Mouse (Mus musculus) hindbrain, embryonic 13.5 days (tissue): Measurements from ENCODE around the gene Islr2. TPM values are rescaled to one million over a fixed set of nuclear protein-coding genes. Genes with fewer than 3 reads are reported as not detected.
A peak's percentile ranks its signal among the peaks of the same experiment; 100 is the strongest.

Experiments
- ATAC-seq: fragments of 200-750 bp; cut with Nextera tagmentation; 2 replicates; pipeline ENCODE4 v1.8.0; 2017; ENCODE audit warnings: moderate TSS enrichment; ENCODE audit not compliant: low FRiP score
- H3K27ac ChIP-seq: fragments of 300-500 bp; sonication (generic); 2 replicates; pipeline ENCODE4 v1.5.1; 2015; ENCODE audit warnings: inconsistent platforms, mild to moderate bottlenecking, moderate library complexity
- H3K27me3 ChIP-seq: fragments of 300-500 bp; sonication (generic); 2 replicates; pipeline ENCODE4 v1.6.1; 2015; ENCODE audit warnings: mild to moderate bottlenecking, inconsistent platforms
- H3K36me3 ChIP-seq: fragments of 300-500 bp; sonication (generic); 2 replicates; pipeline ENCODE4 v1.6.1; 2015; ENCODE audit warnings: mild to moderate bottlenecking, inconsistent platforms
- H3K4me1 ChIP-seq: fragments of 300-500 bp; sonication (generic); replicated peaks from 2 replicates; pipeline ENCODE4 v1.6.1; 2015; ENCODE audit warnings: inconsistent platforms
- H3K4me2 ChIP-seq: fragments of 300-500 bp; sonication (generic); 2 replicates; pipeline ENCODE4 v1.6.1; 2015; ENCODE audit warnings: inconsistent platforms, mild to moderate bottlenecking, moderate library complexity
- H3K4me3 ChIP-seq: fragments of 300-500 bp; sonication (generic); 2 replicates; pipeline ENCODE4 v1.5.1; 2015; ENCODE audit warnings: mild to moderate bottlenecking, inconsistent platforms
- H3K9ac ChIP-seq: fragments of 300-500 bp; sonication (generic); 2 replicates; pipeline ENCODE4 v1.6.1; 2015; ENCODE audit warnings: mild to moderate bottlenecking, inconsistent platforms
- H3K9me3 ChIP-seq: fragments of 300-500 bp; sonication (generic); 2 replicates; pipeline ENCODE4 v1.6.1; 2016; ENCODE audit warnings: inconsistent platforms
- WGBS: fragments of 180-500 bp; shearing (Covaris S2); methylation state at CpG from one replicate; pipeline ENCODE4 v1.1.7; 2015; 5-methylcytosine and 5-hydroxymethylcytosine counted together
- polyA plus RNA-seq: library from polyadenylated mRNA; unstranded; fragments of >200 nt; fragmentation: Nextera tagmentation; extraction: Ambion mirVana; gene quantifications from 2 replicates; pipeline ENCODE4 v1.2.1, GENCODE M21; 2015

Gene Islr2
- polyA plus RNA-seq, 1 experiment from 2014 or later = 11.3 TPM

GRCm38 (mm10) chr9:58213865-58214264, 9.7 kb upstream of the Islr2 start:
- Histone ChIP-seq H3K36me3 (no peaks in the 10 kb centered on the region), H3K4me3 (no peak overlapping the region), H3K4me1 (peaks cover 11% of the 10 kb centered on the region), H3K9me3 (no peaks in the 10 kb centered on the region), H3K4me2 (no peak overlapping the region), H3K27me3 (0 out of 2 replicates have a peak, but pooled peaks cover 11% of the 10 kb centered on the region), H3K9ac (no peak overlapping the region), H3K27ac (peak overlapping the region; percentile 23; the same call in 1 of the 2 replicates)
- 28% methylated on average over 5 of the region's 5 CpGs for WGBS
- ATAC-seq = no peak

- Histone ChIP-seq H3K4me1 (peaks cover 11% of the 10 kb centered on the region), H3K9me3 (no peaks in the 10 kb centered on the region), H3K36me3 (no peaks in the 10 kb centered on the region), H3K27ac (peak overlapping the region; percentile 23; the same call in 1 of the 2 replicates), H3K4me3 (no peak overlapping the region), H3K27me3 (0 out of 2 replicates have a peak, but pooled peaks cover 11% of the 10 kb centered on the region), H3K4me2 (no peak overlapping the region), H3K9ac (no peak overlapping the region)
- 78% methylated on average over 5 of the region's 5 CpGs for WGBS
- ATAC-seq = no peak
These were observed 9.3 kb upstream of the Islr2 start for GRCm38 (mm10) chr9:58213377-58213776.

- ATAC-seq = no peak
- H3K27me3 ChIP-seq = peaks cover 35% of the 10 kb centered on the region
- H3K9me3 ChIP-seq = no peaks in the 10 kb centered on the region
- WGBS = 91% methylated on average over 2 of the region's 2 CpGs
- no peak overlapping the region for H3K9ac ChIP-seq
- H3K4me3 ChIP-seq = no peak overlapping the region
- H3K27ac ChIP-seq = no peak overlapping the region
- no peaks in the 10 kb centered on the region for H3K36me3 ChIP-seq
- H3K4me2 ChIP-seq = no peak overlapping the region
- peaks cover 14% of the 10 kb centered on the region for H3K4me1 ChIP-seq
These were observed 6.1 kb upstream of the Islr2 start for GRCm38 (mm10) chr9:58210304-58210627.

GRCm38 (mm10) chr9:58209462-58210303, 5.6 kb upstream of the Islr2 start:
- Histone ChIP-seq H3K4me1 (peaks cover 14% of the 10 kb centered on the region), H3K4me3 (no peak overlapping the region)

GRCm38 (mm10) chr9:58206013-58206412, 1.9 kb upstream of the Islr2 start:
- H3K36me3 ChIP-seq = no peaks in the 10 kb centered on the region
- H3K4me2 ChIP-seq = no peak overlapping the region
- WGBS = 72% methylated on average over 7 of the region's 7 CpGs
- ATAC-seq = no peak
- H3K9me3 ChIP-seq = no peaks in the 10 kb centered on the region
- no peak overlapping the region for H3K9ac ChIP-seq
- H3K27ac ChIP-seq = no peak overlapping the region
- peaks cover 34% of the 10 kb centered on the region for H3K4me1 ChIP-seq
- H3K4me3 ChIP-seq = no peak overlapping the region
- H3K27me3 ChIP-seq = peaks cover 71% of the 10 kb centered on the region

More at GRCm38 (mm10) chr9:58209462-58210303, 5.6 kb upstream of the Islr2 start:
- Histone ChIP-seq H3K36me3 (no peaks in the 10 kb centered on the region), H3K27me3 (peaks cover 40% of the 10 kb centered on the region), H3K27ac (no peak overlapping the region), H3K4me2 (no peak overlapping the region), H3K9me3 (no peaks in the 10 kb centered on the region), H3K9ac (no peak overlapping the region)
- no peak for ATAC-seq
- 72% methylated on average over 8 of the region's 8 CpGs for WGBS

DNA sequence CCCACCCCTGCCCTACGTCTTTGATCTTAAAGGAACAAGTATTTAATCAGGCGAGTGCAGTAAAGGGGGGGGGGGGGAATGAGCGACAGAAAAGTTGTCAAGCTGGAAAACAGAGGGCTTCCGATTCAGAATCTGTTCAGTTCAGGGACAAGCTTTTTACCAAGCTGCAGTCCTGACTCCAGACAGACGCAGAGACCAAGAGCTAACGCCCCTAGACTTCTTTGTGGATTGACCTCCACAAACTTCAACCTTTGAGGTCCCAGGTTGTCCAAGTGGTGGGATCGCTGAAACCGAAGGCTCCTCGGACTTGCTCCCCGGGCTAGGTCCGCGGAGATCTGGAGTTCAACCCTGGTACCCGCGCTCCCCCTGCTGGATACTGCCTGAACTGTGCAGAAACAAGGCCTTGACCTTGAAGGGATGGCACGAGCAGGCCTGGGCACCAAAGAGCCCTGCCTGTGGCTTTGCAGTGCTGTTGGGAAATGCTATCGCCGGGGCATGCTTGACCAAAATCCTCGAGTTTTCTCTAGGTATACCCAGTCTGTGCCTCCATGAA, 405 bp upstream of the Islr2 start:
- H3K36me3 ChIP-seq = no peaks in the 10 kb centered on the region
- no peaks in the 10 kb centered on the region for H3K9me3 ChIP-seq
- H3K27me3 ChIP-seq = peaks cover 78% of the 10 kb centered on the region
- peak overlapping the region; percentile 58 for H3K4me2 ChIP-seq
- H3K27ac ChIP-seq = no peak overlapping the region
- peaks cover 48% of the 10 kb centered on the region for H3K4me1 ChIP-seq
- peak overlapping the region; percentile 39; the same call in 1 of the 2 replicates for H3K9ac ChIP-seq
- WGBS = 4% methylated on average over 18 of the region's 18 CpGs
- ATAC-seq = peak; percentile 60; the same call in 1 of the 2 replicates
- H3K4me3 ChIP-seq = peak overlapping the region; percentile 34

DNA sequence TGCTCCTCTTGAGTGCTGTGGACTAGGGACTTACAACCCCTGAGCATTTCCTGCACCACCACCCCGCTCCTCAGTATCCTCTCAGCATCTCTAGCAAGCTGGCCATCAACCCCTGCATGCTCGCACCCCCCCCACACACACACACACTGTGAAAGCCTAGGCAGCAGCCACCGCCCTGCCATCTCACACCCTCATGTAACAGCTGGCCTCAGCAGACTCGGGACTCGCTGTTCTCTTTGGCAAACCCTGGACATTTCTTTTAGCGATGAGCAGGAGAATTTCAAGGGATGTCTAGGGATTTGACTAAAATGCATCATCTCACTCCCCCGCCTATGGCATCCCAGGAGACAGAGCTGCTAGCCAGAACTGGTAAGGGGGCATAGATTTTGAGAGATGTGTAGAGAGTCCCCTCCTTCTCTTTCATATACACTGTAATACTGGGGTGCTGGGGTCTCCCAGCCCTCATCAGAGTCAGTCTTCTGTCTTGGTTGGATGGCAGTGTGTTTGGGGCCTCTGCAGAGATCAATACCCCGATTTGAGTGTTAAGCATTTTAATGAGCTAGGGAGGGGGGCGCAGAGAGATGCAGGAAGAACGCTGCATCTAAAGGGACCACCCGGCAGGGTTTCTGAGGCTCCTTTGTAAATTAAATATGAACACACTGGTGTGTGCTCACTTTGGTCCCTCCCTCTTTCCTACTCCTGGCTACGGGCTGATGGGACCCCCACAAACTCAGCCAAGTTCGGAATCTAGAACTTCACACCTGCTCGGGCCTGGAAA, 1.3 kb downstream of the Islr2 start:
- ATAC-seq = no peak
- H3K4me2 ChIP-seq = peak overlapping the region; percentile 58
- peak overlapping the region; percentile 66; the same call in 1 of the 2 replicates for H3K9ac ChIP-seq
- H3K9me3 ChIP-seq = no peaks in the 10 kb centered on the region
- H3K27ac ChIP-seq = peak overlapping the region; percentile 77
- WGBS = 4% methylated on average over 14 of the region's 14 CpGs
- H3K36me3 ChIP-seq = no peaks in the 10 kb centered on the region
- peak overlapping the region; percentile 34 for H3K4me3 ChIP-seq
- peaks cover 92% of the 10 kb centered on the region for H3K27me3 ChIP-seq
- peaks cover 65% of the 10 kb centered on the region for H3K4me1 ChIP-seq

- Histone ChIP-seq H3K4me2 (peak overlapping the region; percentile 58), H3K27me3 (peaks cover 95% of the 10 kb centered on the region), H3K4me1 (peaks cover 73% of the 10 kb centered on the region), H3K4me3 (peak overlapping the region; percentile 34), H3K9ac (peak overlapping the region; percentile 66), H3K36me3 (no peaks in the 10 kb centered on the region), H3K9me3 (no peaks in the 10 kb centered on the region), H3K27ac (peak overlapping the region; percentile 77)
- no peak for ATAC-seq
- WGBS = 1% methylated on average over 37 of the region's 37 CpGs
These were observed 2.1 kb downstream of the Islr2 start for GRCm38 (mm10) chr9:58201861-58202549.

GRCm38 (mm10) chr9:58201091-58201842, 2.9 kb downstream of the Islr2 start:
- H3K4me3 ChIP-seq = peak overlapping the region; percentile 34
- H3K4me1 ChIP-seq = peaks cover 81% of the 10 kb centered on the region
- H3K36me3 ChIP-seq = no peaks in the 10 kb centered on the region
- ATAC-seq = no peak
- H3K4me2 ChIP-seq = peak overlapping the region; percentile 58
- peak overlapping the region; percentile 66 for H3K9ac ChIP-seq
- WGBS = 1% methylated on average over 24 of the region's 24 CpGs
- no peaks in the 10 kb centered on the region for H3K9me3 ChIP-seq
- H3K27ac ChIP-seq = peak overlapping the region; percentile 77
- H3K27me3 ChIP-seq = peaks cover 95% of the 10 kb centered on the region

GRCm38 (mm10) chr9:58200270-58201090, 3.6 kb downstream of the Islr2 start:
- Histone ChIP-seq H3K4me2 (peak overlapping the region; percentile 58), H3K9ac (peak overlapping the region; percentile 66), H3K4me3 (peak overlapping the region; percentile 34), H3K36me3 (no peaks in the 10 kb centered on the region), H3K4me1 (peaks cover 83% of the 10 kb centered on the region), H3K27ac (peak overlapping the region; percentile 69), H3K27me3 (peaks cover 97% of the 10 kb centered on the region), H3K9me3 (no peaks in the 10 kb centered on the region)
- 6% methylated on average over 11 of the region's 11 CpGs for WGBS
- ATAC-seq = no peak
